Mouse (Mus musculus) lung, embryonic 15.5 days (tissue): ENCODE results near the gene Slc44a3. TPM values are rescaled to one million over a fixed set of nuclear protein-coding genes. Genes with fewer than 3 reads are reported as not detected.
A peak's percentile ranks its signal among the peaks of the same experiment; 100 is the strongest.

Source experiments
- ATAC-seq: fragments of 200-750 bp; cut with Nextera tagmentation; 2 replicates; pipeline ENCODE4 v1.8.0; 2017; ENCODE audit warnings: moderate number of reproducible peaks, borderline replicate concordance; ENCODE audit not compliant: low FRiP score, low TSS enrichment; ENCODE audit errors: extremely low read depth
- H3K27ac ChIP-seq: fragments of 300-500 bp; sonication (generic); 2 replicates; pipeline ENCODE4 v1.5.1; 2015; ENCODE audit warnings: moderate library complexity, mild to moderate bottlenecking, inconsistent platforms
- H3K27me3 ChIP-seq: fragments of 300-500 bp; sonication (generic); 2 replicates; pipeline ENCODE4 v1.6.1; 2015; ENCODE audit warnings: inconsistent platforms
- H3K36me3 ChIP-seq: fragments of 300-500 bp; sonication (generic); 2 replicates; pipeline ENCODE4 v1.6.1; 2015; ENCODE audit warnings: inconsistent platforms
- H3K4me1 ChIP-seq: fragments of 300-500 bp; sonication (generic); 2 replicates; pipeline ENCODE4 v1.6.1; 2015; ENCODE audit warnings: inconsistent platforms
- H3K4me2 ChIP-seq: fragments of 300-500 bp; sonication (generic); 2 replicates; pipeline ENCODE4 v1.6.1; 2015; ENCODE audit warnings: inconsistent platforms, mild to moderate bottlenecking, moderate library complexity
- H3K4me3 ChIP-seq: fragments of 300-500 bp; sonication (generic); 2 replicates; pipeline ENCODE4 v1.5.1; 2015; ENCODE audit warnings: mild to moderate bottlenecking, inconsistent platforms
- H3K9ac ChIP-seq: fragments of 300-500 bp; sonication (generic); 2 replicates; pipeline ENCODE4 v1.6.1; 2015; ENCODE audit warnings: inconsistent platforms
- H3K9me3 ChIP-seq: fragments of 300-500 bp; sonication (generic); 2 replicates; pipeline ENCODE4 v1.6.1; 2016; ENCODE audit warnings: inconsistent platforms
- WGBS: fragments of 180-500 bp; shearing (Covaris S2); methylation state at CpG from one replicate; pipeline ENCODE4 v1.1.7; 2015; 5-methylcytosine and 5-hydroxymethylcytosine counted together
- polyA plus RNA-seq: library from polyadenylated mRNA; unstranded; fragments of >200 nt; fragmentation: Nextera tagmentation; extraction: Ambion mirVana; gene quantifications from 2 replicates; pipeline ENCODE4 v1.2.1, GENCODE M21; 2015

The Slc44a3 gene
- polyA plus RNA-seq, 1 experiment from 2014 or later: 16.5 TPM

DNA sequence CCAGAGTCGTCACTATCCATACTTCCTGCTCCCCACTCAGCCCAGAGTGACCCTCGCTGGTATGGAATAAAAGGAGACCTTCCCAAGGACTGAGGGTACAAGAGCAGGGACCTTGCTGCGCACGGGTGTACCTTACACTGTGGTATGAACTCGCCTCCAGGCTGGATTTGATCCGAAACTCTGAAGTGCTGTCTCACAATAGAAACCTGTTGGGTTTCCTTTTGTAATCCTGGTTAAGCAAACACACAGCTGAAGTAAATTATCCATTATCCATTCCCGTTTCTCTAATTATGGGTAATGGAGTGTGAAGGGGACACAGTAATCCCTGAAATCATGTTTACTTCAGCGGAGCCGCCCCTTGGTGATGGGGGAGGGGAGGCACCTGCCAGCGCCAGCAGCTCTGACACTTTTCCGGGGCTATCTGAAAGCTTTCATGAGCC is 84.2 kb downstream of the Slc44a3 start:
- Histone ChIP-seq H3K27me3 (no peaks in the 10 kb centered on the region), H3K9ac (no peak overlapping the region), H3K4me2 (no peak overlapping the region), H3K36me3 (peaks cover 34% of the 10 kb centered on the region), H3K27ac (no peak overlapping the region), H3K9me3 (no peaks in the 10 kb centered on the region), H3K4me3 (no peak overlapping the region), H3K4me1 (peaks cover 21% of the 10 kb centered on the region)
- ATAC-seq: no peak
- WGBS: 43% methylated on average over 11 of the region's 11 CpGs

DNA sequence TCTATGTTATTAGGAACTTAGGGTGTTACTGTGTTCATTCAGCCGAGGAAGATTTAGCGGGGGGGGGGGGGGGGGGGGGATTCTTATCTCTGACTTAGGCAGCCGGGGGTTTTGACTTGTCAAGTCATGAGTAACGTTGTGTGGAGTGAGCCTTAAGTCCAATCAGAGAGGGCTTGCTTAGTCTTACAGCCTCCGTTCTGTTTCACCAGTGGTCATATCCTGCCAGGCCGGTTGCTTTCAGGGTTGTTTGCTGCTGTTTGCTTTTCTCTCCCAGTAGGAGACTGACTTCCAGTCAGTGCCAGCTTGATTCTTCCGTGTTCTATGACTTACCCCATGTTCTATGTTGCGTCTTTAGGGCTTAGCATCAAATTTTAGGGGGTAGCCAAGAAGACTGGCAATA is 85.8 kb downstream of the Slc44a3 start:
- Histone ChIP-seq H3K9me3 (no peaks in the 10 kb centered on the region), H3K27ac (0 out of 2 replicates have a peak overlapping the region, but pooled peaks have one; percentile 12), H3K27me3 (no peaks in the 10 kb centered on the region), H3K4me3 (no peak overlapping the region), H3K4me1 (peaks cover 21% of the 10 kb centered on the region), H3K9ac (no peak overlapping the region), H3K36me3 (peaks cover 24% of the 10 kb centered on the region), H3K4me2 (no peak overlapping the region)
- no peak for ATAC-seq
- 37% methylated on average over 8 of the region's 8 CpGs for WGBS

DNA sequence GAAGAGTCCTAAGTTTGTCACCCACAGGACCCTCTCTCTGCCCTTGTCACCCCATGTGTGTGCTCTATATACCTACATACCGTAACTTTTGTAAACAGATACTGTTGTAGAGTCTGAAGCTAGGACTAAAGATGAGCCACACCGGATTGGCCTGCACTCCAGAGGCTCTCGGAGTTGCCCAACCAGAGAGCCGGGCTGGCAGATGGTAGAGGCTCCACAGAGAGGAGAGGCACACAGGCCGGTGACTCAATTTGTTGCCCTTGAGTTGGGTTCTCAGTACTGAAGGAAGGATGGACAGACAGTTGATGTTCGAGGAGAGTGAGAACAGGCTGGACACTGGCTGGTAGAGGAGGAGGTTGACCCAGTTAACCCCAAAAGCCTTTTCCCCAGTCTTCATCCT is 87.8 kb downstream of the Slc44a3 start:
- ATAC-seq: no peak
- no peaks in the 10 kb centered on the region for H3K9me3 ChIP-seq
- H3K9ac ChIP-seq: no peak overlapping the region
- 92% methylated on average over 6 of the region's 6 CpGs for WGBS
- H3K36me3 ChIP-seq: peaks cover 10% of the 10 kb centered on the region; the same call in 1 of the 2 replicates
- no peaks in the 10 kb centered on the region for H3K27me3 ChIP-seq
- H3K4me3 ChIP-seq: no peak overlapping the region
- no peak overlapping the region for H3K4me2 ChIP-seq
- no peak overlapping the region for H3K27ac ChIP-seq
- peaks cover 39% of the 10 kb centered on the region for H3K4me1 ChIP-seq

DNA sequence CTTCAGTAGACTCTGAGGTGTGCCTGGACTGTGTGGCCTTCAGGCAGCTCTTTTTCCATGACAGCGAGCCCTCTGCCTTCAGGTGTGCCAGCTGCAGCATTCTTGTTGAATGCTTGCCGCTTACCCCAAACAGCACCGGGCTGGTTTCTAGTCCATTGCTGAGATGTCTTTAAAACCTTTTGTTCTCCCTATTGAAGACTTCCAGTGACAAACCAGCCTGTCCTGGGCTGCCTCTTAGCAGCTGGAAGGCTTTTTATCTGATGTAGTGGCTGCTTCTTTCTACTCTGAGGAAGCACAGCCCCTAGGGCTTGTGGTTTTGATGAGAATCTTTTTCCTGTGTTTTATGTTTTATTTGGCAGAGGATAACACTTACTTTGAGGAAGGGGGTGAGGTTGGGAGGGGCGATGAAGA is 88.3 kb downstream of the Slc44a3 start:
- H3K4me2 ChIP-seq: no peak overlapping the region
- no peak overlapping the region for H3K27ac ChIP-seq
- H3K4me3 ChIP-seq: no peak overlapping the region
- H3K9me3 ChIP-seq: no peaks in the 10 kb centered on the region
- ATAC-seq: no peak
- H3K27me3 ChIP-seq: no peaks in the 10 kb centered on the region
- H3K4me1 ChIP-seq: peaks cover 44% of the 10 kb centered on the region
- peaks cover 10% of the 10 kb centered on the region; the same call in 1 of the 2 replicates for H3K36me3 ChIP-seq
- H3K9ac ChIP-seq: no peak overlapping the region
- WGBS: 87% methylated on average over 4 of the region's 4 CpGs

DNA sequence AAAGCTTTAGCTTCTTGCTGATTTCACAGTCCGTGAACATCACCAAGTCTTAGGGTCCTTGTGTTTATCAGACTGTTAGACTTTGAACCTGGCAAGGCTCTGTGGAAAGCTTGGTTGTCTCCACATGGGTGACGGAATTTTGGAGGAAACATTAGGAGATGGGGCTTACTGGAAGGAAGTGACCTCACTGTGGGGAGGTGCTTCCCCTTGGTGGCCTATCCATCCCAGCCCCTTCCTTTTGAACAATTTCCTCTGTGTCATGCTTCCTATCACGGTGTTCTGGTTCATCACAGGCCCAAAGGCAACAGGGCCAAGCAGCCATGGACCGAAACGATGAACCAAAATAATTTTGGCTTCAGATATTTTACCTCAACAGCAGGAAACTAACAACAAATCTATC is 89.9 kb downstream of the Slc44a3 start:
- Histone ChIP-seq H3K27me3 (no peaks in the 10 kb centered on the region), H3K4me3 (no peak overlapping the region), H3K9ac (no peak overlapping the region), H3K36me3 (peaks cover 10% of the 10 kb centered on the region; the same call in 1 of the 2 replicates), H3K4me1 (peaks cover 43% of the 10 kb centered on the region), H3K9me3 (no peaks in the 10 kb centered on the region), H3K27ac (no peak overlapping the region), H3K4me2 (no peak overlapping the region)
- ATAC-seq: no peak
- WGBS: 81% methylated on average over 5 of the region's 5 CpGs

DNA sequence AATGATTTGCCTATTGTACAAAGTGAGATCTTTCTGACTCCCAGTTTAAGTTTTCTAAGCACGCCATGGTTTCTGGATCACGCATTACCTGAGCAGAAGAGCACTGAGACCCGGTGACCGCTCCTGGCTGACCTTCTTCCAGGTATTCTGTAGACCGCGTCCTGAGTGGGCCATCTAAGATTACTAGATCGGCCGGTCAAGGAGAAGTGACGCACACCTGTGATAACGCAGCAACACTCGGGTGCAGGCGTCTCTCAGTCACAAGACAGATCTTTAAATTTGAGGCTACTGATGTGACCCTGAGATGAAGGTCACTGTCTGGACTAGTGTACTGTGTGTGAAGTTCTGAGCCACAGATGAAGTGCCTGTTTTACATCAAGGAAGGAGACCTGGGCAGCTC is 90.7 kb downstream of the Slc44a3 start:
- no peak for ATAC-seq
- no peak overlapping the region for H3K4me2 ChIP-seq
- no peak overlapping the region for H3K27ac ChIP-seq
- H3K9ac ChIP-seq: no peak overlapping the region
- no peaks in the 10 kb centered on the region for H3K9me3 ChIP-seq
- no peaks in the 10 kb centered on the region for H3K27me3 ChIP-seq
- peaks cover 10% of the 10 kb centered on the region; the same call in 1 of the 2 replicates for H3K36me3 ChIP-seq
- no peak overlapping the region for H3K4me3 ChIP-seq
- 89% methylated on average over 12 of the region's 12 CpGs for WGBS
- H3K4me1 ChIP-seq: peaks cover 49% of the 10 kb centered on the region

DNA sequence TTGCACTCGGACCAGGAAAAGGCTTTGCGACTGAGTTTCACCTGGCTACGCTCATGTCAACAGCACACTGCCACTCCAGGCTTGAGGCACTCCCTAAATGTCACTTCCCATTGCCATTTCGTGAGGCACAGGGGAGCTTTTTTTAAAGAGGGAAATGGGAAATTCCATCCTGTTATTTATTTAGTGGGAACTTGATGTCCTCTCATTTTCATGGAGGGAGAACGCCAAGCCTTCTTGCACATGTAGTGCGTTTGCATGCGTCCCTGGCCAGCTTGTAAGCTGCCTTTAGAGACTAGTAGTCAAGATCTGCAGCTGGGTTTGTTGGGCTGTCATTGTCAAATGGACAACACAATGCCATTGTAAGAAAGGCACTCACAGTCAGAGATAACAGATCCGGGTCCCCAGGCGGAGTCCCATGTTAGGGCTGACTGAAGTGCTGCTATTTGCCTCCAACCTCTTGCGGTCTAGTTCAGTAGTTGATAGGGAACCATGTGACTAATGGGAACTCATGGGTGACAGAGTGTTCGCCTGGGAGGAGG is 92.5 kb downstream of the Slc44a3 start:
- Histone ChIP-seq H3K36me3 (peaks cover 7% of the 10 kb centered on the region; the same call in 1 of the 2 replicates), H3K27ac (peak overlapping the region; percentile 9; the same call in 1 of the 2 replicates), H3K4me1 (peaks cover 57% of the 10 kb centered on the region), H3K9me3 (no peaks in the 10 kb centered on the region), H3K4me3 (no peak overlapping the region), H3K9ac (no peak overlapping the region), H3K27me3 (no peaks in the 10 kb centered on the region), H3K4me2 (no peak overlapping the region)
- no peak for ATAC-seq
- 52% methylated on average over 11 of the region's 11 CpGs for WGBS

DNA sequence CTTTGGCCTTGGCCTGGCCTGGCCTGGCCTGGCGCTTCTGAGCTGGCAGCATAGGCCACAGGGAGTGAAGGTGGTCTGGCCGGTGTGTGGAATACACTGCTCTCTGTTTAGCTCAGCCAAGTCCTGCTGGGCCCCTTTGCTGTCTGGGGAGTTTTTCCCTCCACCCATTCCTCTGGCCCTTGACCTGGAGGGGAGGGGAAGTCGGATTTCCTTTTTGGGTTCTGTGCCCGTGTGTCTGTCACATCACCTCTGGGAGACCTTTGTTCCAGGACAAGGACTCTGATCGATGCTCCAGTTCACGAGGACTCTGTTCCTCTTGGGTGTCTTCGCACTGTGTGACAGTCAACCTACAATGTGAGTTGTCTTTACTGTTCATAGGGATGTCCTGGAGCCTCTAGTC is 94.2 kb downstream of the Slc44a3 start:
- H3K36me3 ChIP-seq: 0 out of 2 replicates have a peak, but pooled peaks cover 3% of the 10 kb centered on the region
- H3K27ac ChIP-seq: no peak overlapping the region
- H3K9me3 ChIP-seq: no peaks in the 10 kb centered on the region
- 61% methylated on average over 7 of the region's 7 CpGs for WGBS
- no peaks in the 10 kb centered on the region for H3K27me3 ChIP-seq
- H3K4me1 ChIP-seq: peaks cover 74% of the 10 kb centered on the region
- no peak overlapping the region for H3K4me2 ChIP-seq
- H3K9ac ChIP-seq: no peak overlapping the region
- no peak for ATAC-seq
- no peak overlapping the region for H3K4me3 ChIP-seq

DNA sequence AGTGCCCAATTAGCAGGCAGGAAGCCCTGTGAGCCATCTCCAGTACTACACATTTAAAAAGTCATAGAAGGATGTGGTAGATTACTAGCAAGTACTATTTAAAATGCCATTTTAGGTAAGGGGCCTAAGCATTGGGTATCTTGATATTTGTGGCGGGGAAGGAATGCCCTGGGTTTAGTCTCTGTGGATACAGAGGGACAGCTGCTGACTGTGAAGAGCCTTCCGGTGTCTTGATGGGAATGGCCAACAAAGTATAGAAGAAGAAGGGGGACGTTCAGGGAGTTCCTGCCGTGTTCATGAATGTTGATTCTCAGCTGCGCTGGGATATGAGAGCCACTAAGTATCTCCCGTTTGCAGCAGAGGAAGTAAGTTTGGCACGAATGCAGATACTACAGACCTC is 95.1 kb downstream of the Slc44a3 start:
- Histone ChIP-seq H3K27ac (no peak overlapping the region), H3K9ac (no peak overlapping the region)
- WGBS: 63% methylated on average over 7 of the region's 7 CpGs

DNA sequence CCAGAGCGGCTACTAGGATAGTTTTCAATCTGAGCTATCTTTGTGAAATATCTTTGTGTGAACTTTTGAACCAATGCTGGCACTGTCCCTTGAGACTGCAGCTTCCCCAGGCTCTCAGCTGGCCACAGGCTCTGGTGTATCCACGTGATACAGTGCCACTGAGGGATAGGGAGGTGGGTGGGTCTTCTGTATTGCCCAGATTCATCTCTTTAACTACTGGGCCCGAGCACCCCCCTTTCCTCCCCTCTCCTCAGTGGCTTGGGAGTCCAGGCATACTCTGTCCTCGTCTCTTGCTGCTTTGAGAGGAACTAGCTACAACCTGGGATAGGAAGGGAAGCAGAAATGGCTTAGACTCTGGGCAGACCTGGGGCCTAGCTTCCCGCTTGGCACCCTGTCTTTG is 96.9 kb downstream of the Slc44a3 start:
- Histone ChIP-seq H3K36me3 (no peaks in the 10 kb centered on the region), H3K27ac (no peak overlapping the region), H3K27me3 (no peaks in the 10 kb centered on the region), H3K4me1 (peaks cover 69% of the 10 kb centered on the region), H3K4me3 (no peak overlapping the region), H3K4me2 (no peak overlapping the region), H3K9me3 (no peaks in the 10 kb centered on the region), H3K9ac (no peak overlapping the region)
- WGBS: 66% methylated on average over 5 of the region's 5 CpGs
- ATAC-seq: no peak

More for the DNA sequence above, 95.1 kb downstream of the Slc44a3 start:
- 0 out of 2 replicates have a peak, but pooled peaks cover 2% of the 10 kb centered on the region for H3K36me3 ChIP-seq
- H3K4me2 ChIP-seq: no peak overlapping the region
- no peaks in the 10 kb centered on the region for H3K27me3 ChIP-seq
- no peak overlapping the region for H3K4me3 ChIP-seq
- H3K9me3 ChIP-seq: no peaks in the 10 kb centered on the region
- no peak for ATAC-seq
- H3K4me1 ChIP-seq: peaks cover 79% of the 10 kb centered on the region

DNA sequence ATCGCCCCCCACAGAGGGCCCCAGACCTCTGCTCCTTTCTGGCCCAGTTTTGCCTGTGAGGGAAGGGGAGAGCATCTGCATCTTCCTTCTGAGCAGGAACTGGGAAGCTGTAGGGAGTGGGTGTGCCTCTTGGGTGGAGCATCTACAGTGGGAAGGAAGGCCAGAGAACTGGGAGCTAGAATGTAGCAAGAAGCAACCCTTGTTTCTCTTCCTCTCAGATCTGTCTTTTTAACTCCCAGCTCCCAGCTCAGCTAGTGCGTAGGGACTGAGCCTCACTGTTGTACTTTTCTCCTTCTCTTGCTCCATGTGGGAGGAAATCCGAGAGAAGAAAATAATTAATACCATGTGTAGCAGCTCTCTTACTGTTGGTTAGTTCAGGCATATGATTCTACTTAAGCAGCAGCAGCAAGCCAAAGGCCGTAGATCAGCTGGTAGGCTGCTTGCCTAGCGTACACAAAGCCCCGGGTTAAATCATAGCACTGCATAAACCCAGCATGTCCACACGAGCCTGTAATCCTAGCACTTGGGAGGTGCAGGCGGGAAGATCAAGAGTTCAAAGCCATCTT is 98.2 kb downstream of the Slc44a3 start:
- Histone ChIP-seq H3K36me3 (no peaks in the 10 kb centered on the region), H3K4me2 (peak overlapping the region; percentile 0; the same call in 1 of the 2 replicates), H3K4me1 (peaks cover 68% of the 10 kb centered on the region), H3K27me3 (no peaks in the 10 kb centered on the region), H3K27ac (peak overlapping the region; percentile 25), H3K9me3 (no peaks in the 10 kb centered on the region), H3K4me3 (no peak overlapping the region), H3K9ac (no peak overlapping the region; the same call in 1 of the 2 replicates)
- 36% methylated on average over 8 of the region's 8 CpGs for WGBS
- ATAC-seq: peak; percentile 35; the same call in 1 of the 2 replicates

DNA sequence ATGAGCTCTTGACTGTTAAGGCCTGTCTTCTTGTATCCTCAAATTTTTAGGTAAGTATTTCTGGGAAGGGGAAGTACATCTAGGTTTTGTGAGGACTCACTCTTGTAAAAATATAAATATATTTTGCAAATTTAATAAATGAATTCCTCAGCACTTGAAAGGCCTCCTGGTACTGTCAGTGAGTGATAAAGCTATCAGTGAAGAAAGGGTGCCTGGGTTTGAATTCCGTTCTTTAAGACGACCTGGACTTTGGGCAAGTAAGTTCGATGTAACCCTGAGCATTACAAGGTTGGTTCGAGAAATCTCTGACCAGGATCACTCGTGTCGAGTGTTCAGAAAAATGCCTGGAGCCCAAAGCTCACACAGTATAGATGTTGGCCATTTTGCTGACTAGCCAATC is 98.8 kb downstream of the Slc44a3 start:
- no peak for ATAC-seq
- Histone ChIP-seq H3K27ac (peak overlapping the region; percentile 25; the same call in 1 of the 2 replicates), H3K4me3 (no peak overlapping the region), H3K4me2 (no peak overlapping the region), H3K27me3 (no peaks in the 10 kb centered on the region), H3K36me3 (no peaks in the 10 kb centered on the region), H3K4me1 (peaks cover 68% of the 10 kb centered on the region), H3K9ac (no peak overlapping the region), H3K9me3 (no peaks in the 10 kb centered on the region)
- WGBS: 73% methylated on average over 6 of the region's 6 CpGs
